ENCODE assay signal across 9 mouse cellular contexts in the genomic region with DNA sequence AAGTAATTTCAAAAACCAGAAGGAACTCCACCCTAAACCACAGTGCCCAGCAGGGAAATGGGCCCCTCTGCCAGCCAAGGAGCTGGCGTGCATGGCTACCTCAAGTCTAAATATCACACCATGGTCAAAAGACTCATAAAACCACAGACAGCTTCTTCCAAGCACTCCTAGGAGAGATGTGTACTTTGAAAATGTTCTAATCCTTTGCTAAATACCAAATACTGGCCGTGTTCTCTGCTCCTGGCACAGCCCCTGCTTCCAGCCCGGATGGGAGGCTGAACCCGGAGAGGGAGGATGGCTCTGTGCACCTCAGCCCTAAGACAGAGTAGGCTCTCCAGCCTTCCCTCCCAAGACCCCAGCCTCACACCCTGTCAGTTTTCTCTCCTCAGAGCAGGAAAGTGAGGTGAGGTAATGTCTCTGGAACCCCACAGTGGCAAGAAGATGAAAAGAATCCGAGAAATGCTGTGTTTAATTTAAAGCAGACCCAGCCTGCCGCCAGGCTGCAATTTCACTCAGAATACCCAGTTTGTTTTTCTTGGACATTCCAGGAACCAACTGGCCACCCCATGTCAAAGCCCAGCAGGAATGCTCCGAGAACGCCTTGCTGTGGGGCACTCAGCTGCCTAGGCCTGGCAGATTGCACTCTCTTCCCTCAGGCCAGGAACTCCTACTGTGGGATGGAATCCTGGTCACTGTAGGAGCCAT.
A peak's percentile ranks its signal among the peaks of the same experiment; 100 is the strongest.
DNase-seq lines count a peak whose midpoint lies in the region; ATAC-seq and TF ChIP-seq lines count a peak whose summit lies in the region.
"Had no signal": no experiment of that assay in that cellular context is flagged by ENCODE, and none has a peak within 500 bp of the region (broad histone marks: within the 10 kb centered on the region; RNA-seq: fewer than 3 reads in every experiment).

No protein-coding gene starts in this region.

- no peak overlapping the region for H3K4me2 ChIP-seq in intestine, embryonic 14.5 days (ENCODE audit: low read length)
- no peak overlapping the region for H3K4me2 ChIP-seq in intestine, postnatal 0 days (replicated peaks; ENCODE audit: low read depth)
- H3K4me2 ChIP-seq in lung, postnatal 0 days (replicated peaks; ENCODE audit: low read depth, low read length): no peak overlapping the region
- H3K4me2 ChIP-seq: liver, embryonic 15.5 days had no signal

- H3K36me3 ChIP-seq in intestine, embryonic 14.5 days (ENCODE audit: control insufficient read depth, insufficient read depth, low read length): no peaks in the 10 kb centered on the region
- H3K36me3 ChIP-seq in intestine, postnatal 0 days (ENCODE audit: control insufficient read depth, insufficient read depth): no peaks in the 10 kb centered on the region
- no peaks in the 10 kb centered on the region for H3K36me3 ChIP-seq in lung, postnatal 0 days (ENCODE audit: insufficient read depth, low read length)
- H3K36me3 ChIP-seq: liver, embryonic 15.5 days had no signal

- no peaks in the 10 kb centered on the region for H3K9me3 ChIP-seq in intestine, embryonic 14.5 days (ENCODE audit: control insufficient read depth, low read length)
- H3K9me3 ChIP-seq in intestine, postnatal 0 days (ENCODE audit: control insufficient read depth): no peaks in the 10 kb centered on the region
- H3K9me3 ChIP-seq in lung, postnatal 0 days (ENCODE audit: low read length): no peaks in the 10 kb centered on the region
- H3K9me3 ChIP-seq: liver, embryonic 15.5 days had no signal

- H3K4me3 ChIP-seq in intestine, embryonic 14.5 days (ENCODE audit: low read depth, low read length): no peak overlapping the region
- no peak overlapping the region for H3K4me3 ChIP-seq in intestine, postnatal 0 days (ENCODE audit: low read depth, low read length)
- no peak overlapping the region for H3K4me3 ChIP-seq in cortical plate, adult 2 months (ENCODE audit: insufficient read depth, low read length)
- no peak overlapping the region for H3K4me3 ChIP-seq in lung, postnatal 0 days (ENCODE audit: low read depth, low read length)
- H3K4me3 ChIP-seq: liver, embryonic 15.5 days had no signal

- no peak for TF ChIP-seq POLR2A in cortical plate, adult 2 months (IDR thresholded peaks at IDR 0.05; ENCODE audit: extremely low read depth, insufficient read depth, low read length)

- H3K9ac ChIP-seq in intestine, embryonic 14.5 days (ENCODE audit: low read length): no peak overlapping the region
- H3K9ac ChIP-seq in intestine, postnatal 0 days (ENCODE audit: low read depth, low read length): no peak overlapping the region
- no peak overlapping the region for H3K9ac ChIP-seq in lung, postnatal 0 days (replicated peaks; ENCODE audit: low read depth)
- H3K9ac ChIP-seq: liver, embryonic 15.5 days had no signal

- no peak for TF ChIP-seq CTCF in intestine, postnatal 0 days (IDR thresholded peaks at IDR 0.05; ENCODE audit: low read depth)
- no peak for TF ChIP-seq CTCF in cortical plate, adult 2 months (IDR thresholded peaks at IDR 0.05; ENCODE audit: extremely low read depth, insufficient read depth, low read length)
- no peak for TF ChIP-seq CTCF in lung, postnatal 0 days (IDR thresholded peaks at IDR 0.05)

- H3K27me3 ChIP-seq in intestine, embryonic 14.5 days (replicated peaks; ENCODE audit: control insufficient read depth, insufficient read depth, low read length): no peaks in the 10 kb centered on the region
- no peaks in the 10 kb centered on the region for H3K27me3 ChIP-seq in intestine, postnatal 0 days (replicated peaks; ENCODE audit: control insufficient read depth, insufficient read depth, low read length)
- H3K27me3 ChIP-seq in lung, postnatal 0 days (replicated peaks; ENCODE audit: insufficient read depth, low read length): no peaks in the 10 kb centered on the region
- H3K27me3 ChIP-seq: liver, embryonic 15.5 days had no signal

- WGBS in intestine, embryonic 14.5 days: 22% methylated on average over 8 of the region's 8 CpGs
- WGBS in intestine, postnatal 0 days: 37% methylated on average over 8 of the region's 8 CpGs
- WGBS in lung, postnatal 0 days: 27% methylated on average over 8 of the region's 8 CpGs

- peak overlapping the region; percentile 67 for H3K27ac ChIP-seq in intestine, embryonic 14.5 days (ENCODE audit: low read depth)
- no peak overlapping the region for H3K27ac ChIP-seq in intestine, postnatal 0 days (ENCODE audit: low read depth, low read length)
- H3K27ac ChIP-seq in cortical plate, adult 2 months (ENCODE audit: insufficient read depth, low read length): 0 out of 2 replicates have a peak overlapping the region, but pooled peaks have one; percentile 15
- peak overlapping the region; percentile 68; the same call in 1 of the 2 replicates for H3K27ac ChIP-seq in lung, postnatal 0 days (ENCODE audit: low read length)
- H3K27ac ChIP-seq: liver, embryonic 15.5 days had no signal

- DNase-seq in intestine, embryonic 14.5 days (ENCODE audit: low spot score): peak; percentile 56
- peak; percentile 25 for DNase-seq in lung, postnatal 0 days (ENCODE audit: low spot score)
- no peak for DNase-seq in spleen, postnatal 4 days (ENCODE audit: low spot score in 2 of 2)
- no peak for DNase-seq in B cell, adult 2 months
- DNase-seq in gastrocnemius, adult 18-20 months (ENCODE audit: low spot score): no peak

- ATAC-seq in intestine, embryonic 14.5 days (replicated peaks; ENCODE audit: low FRiP score, low TSS enrichment, low read depth): 0 out of 2 replicates have a peak, but pooled peaks have one; percentile 40
- ATAC-seq in intestine, postnatal 0 days: no peak
- ATAC-seq in hematopoietic stem cell, adult 5-6 weeks (replicated peaks in 1 of 2; ENCODE audit: insufficient read depth in 1 of 2, low FRiP score in 2 of 2, low TSS enrichment in 1 of 2, low read depth in 1 of 2, poor library complexity in 2 of 2, severe bottlenecking in 2 of 2): peak; percentile 40 to 51; a peak in 2 of 4 replicates
- peak; percentile 71 for ATAC-seq in lung, postnatal 0 days

- TF ChIP-seq EP300 in lung, postnatal 0 days (IDR thresholded peaks at IDR 0.05): peak; percentile 12; the same call in 1 of the 2 replicates

- peaks cover 19% of the 10 kb centered on the region for H3K4me1 ChIP-seq in intestine, embryonic 14.5 days (replicated peaks; ENCODE audit: control insufficient read depth, insufficient read depth, low read length)
- 0 out of 2 replicates have a peak, but pooled peaks cover 3% of the 10 kb centered on the region for H3K4me1 ChIP-seq in intestine, postnatal 0 days (replicated peaks; ENCODE audit: control insufficient read depth, insufficient read depth, low read length)
- peaks cover 8% of the 10 kb centered on the region for H3K4me1 ChIP-seq in cortical plate, adult 2 months (ENCODE audit: control insufficient read depth, insufficient read depth, low read length)
- peaks cover 9% of the 10 kb centered on the region; the same call in 1 of the 2 replicates for H3K4me1 ChIP-seq in lung, postnatal 0 days (ENCODE audit: insufficient read depth, low read depth, low read length)

Comparison
In these comparisons a context has a peak if more than half of its experiments do, and no peak if none do; other contexts are left out.
1. DNase-seq: peak in intestine, embryonic 14.5 days (single experiment) and lung, postnatal 0 days (single experiment); none in spleen, postnatal 4 days (0 of 2), B cell, adult 2 months (0 of 2) and gastrocnemius, adult 18-20 months (single experiment).